Mouse (Mus musculus) stomach, postnatal 0 days (tissue): ENCODE measurements around the gene Srprb.

Experiments used
- CTCF ChIP-seq: IDR thresholded peaks from 2 replicates; pipeline ENCODE4 v1.5.1; 2016; ENCODE audit warnings: antibody characterized with exemption, low read depth, mild to moderate bottlenecking, moderate library complexity
- EP300 ChIP-seq: optimal IDR thresholded peaks from 2 replicates; pipeline ENCODE3; 2016; ENCODE audit warnings: antibody characterized with exemption

DNA sequence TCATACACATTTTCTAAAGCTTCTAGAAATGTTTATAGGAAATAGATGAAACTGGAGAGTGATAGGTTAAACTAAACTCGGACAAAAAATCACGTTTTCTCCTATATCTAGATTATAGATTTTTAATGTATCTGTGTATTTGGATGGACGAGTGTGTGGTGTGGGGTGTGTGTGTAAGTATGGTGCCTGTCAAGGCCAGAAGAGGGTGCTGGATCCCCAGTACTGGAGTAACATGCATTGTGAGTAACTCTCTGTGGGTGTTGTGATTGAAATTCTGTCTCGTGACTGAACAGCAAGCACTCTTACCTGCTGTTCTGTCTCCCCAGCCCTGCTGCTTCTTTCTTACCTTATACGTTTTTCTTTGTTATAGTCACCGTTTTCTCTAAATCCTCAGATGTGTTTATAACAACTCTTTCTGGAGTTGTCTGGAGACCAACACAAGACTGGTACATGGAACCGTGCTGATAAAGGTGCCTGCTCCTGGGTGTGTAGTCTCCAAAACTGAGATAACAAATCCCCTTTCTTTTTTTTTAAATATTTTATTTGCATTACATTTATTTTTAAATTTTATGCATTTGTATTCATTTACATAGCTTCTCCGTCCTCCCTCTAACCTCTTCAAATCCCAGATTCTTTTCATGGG is 44.7 kb upstream of the Srprb start:
- TF ChIP-seq CTCF (peak; percentile 41), EP300 (no peak)
